Mouse (Mus musculus): ENCODE measurements at regions not wholly inside any gene's neighbourhood (a gene's known extent, or its start where the extent isn't known, plus 50 kb on each side); places are given as distances from the start of the nearest gene placed in this dataset.

GRCm38 (mm10) chr2:6263565-6263964 lies 50.7 kb upstream of the Echdc3 start:
- no peak for DNase-seq

- DNase-seq: no peak
These were observed 51.4 kb upstream of the Echdc3 start for GRCm38 (mm10) chr2:6264085-6264783.

- no peak for DNase-seq
These were observed 52.3 kb upstream of the Echdc3 start for GRCm38 (mm10) chr2:6265117-6265516.

GRCm38 (mm10) chr2:6267066-6267465 lies 54.2 kb upstream of the Echdc3 start:
- DNase-seq: no peak

GRCm38 (mm10) chr2:6267537-6267936 lies 54.7 kb upstream of the Echdc3 start:
- DNase-seq: peak; percentile 60 to 79

GRCm38 (mm10) chr2:6272514-6272913 lies 50.0 kb upstream of the Usp6nl start:
- DNase-seq: no peak
